Mouse (Mus musculus) hindbrain, embryonic 12.5 days (tissue): ENCODE data around the gene Guf1. TPM values are rescaled to one million over a fixed set of nuclear protein-coding genes. Genes with fewer than 3 reads are reported as not detected.

Experiments used
- ATAC-seq: fragments of 200-750 bp; cut with Nextera tagmentation; 2 replicates; pipeline ENCODE4 v1.8.0; 2017; ENCODE audit warnings: moderate TSS enrichment; ENCODE audit not compliant: low FRiP score
- H3K27ac ChIP-seq: fragments of 300-500 bp; sonication (generic); 2 replicates; pipeline ENCODE4 v1.5.1; 2016; ENCODE audit warnings: mild to moderate bottlenecking
- H3K27me3 ChIP-seq: fragments of 300-500 bp; sonication (generic); 2 replicates; pipeline ENCODE4 v1.6.1; 2016; ENCODE audit warnings: mild to moderate bottlenecking
- H3K36me3 ChIP-seq: fragments of 300-500 bp; sonication (generic); 2 replicates; pipeline ENCODE4 v1.6.1; 2016; ENCODE audit warnings: mild to moderate bottlenecking
- H3K4me1 ChIP-seq: fragments of 300-500 bp; sonication (generic); 2 replicates; pipeline ENCODE4 v1.6.1; 2016
- H3K4me2 ChIP-seq: fragments of 300-500 bp; sonication (generic); replicated peaks from 2 replicates; pipeline ENCODE4 v1.6.1; 2016; ENCODE audit warnings: mild to moderate bottlenecking
- H3K4me3 ChIP-seq: fragments of 300-500 bp; sonication (generic); 2 replicates; pipeline ENCODE4 v1.5.1; 2016; ENCODE audit warnings: mild to moderate bottlenecking
- H3K9ac ChIP-seq: fragments of 300-500 bp; sonication (generic); 2 replicates; pipeline ENCODE4 v1.6.1; 2016; ENCODE audit warnings: mild to moderate bottlenecking, moderate library complexity
- H3K9me3 ChIP-seq: fragments of 300-500 bp; sonication (generic); replicated peaks from 2 replicates; pipeline ENCODE4 v1.6.1; 2016; ENCODE audit warnings: mild to moderate bottlenecking
- WGBS: fragments of 180-500 bp; shearing (Covaris S2); methylation state at CpG from one replicate; pipeline ENCODE4 v1.1.7; 2016; 5-methylcytosine and 5-hydroxymethylcytosine counted together
- polyA plus RNA-seq: library from polyadenylated mRNA; unstranded; fragments of >200 nt; fragmentation: Nextera tagmentation; extraction: Ambion mirVana; gene quantifications from 2 replicates; pipeline ENCODE4 v1.2.1, GENCODE M21; 2016

The Guf1 gene
- polyA plus RNA-seq, 1 experiment from 2014 or later: 61.4 TPM

GRCm38 (mm10) chr5:69613209-69613796 lies 56.6 kb downstream of the Guf1 start:
- Histone ChIP-seq H3K4me2 (no peak overlapping the region), H3K9me3 (no peaks in the 10 kb centered on the region), H3K27me3 (no peaks in the 10 kb centered on the region), H3K27ac (no peak overlapping the region), H3K36me3 (no peaks in the 10 kb centered on the region), H3K4me3 (no peak overlapping the region), H3K4me1 (no peaks in the 10 kb centered on the region), H3K9ac (no peak overlapping the region)
- WGBS: 24% methylated on average over 4 of the region's 4 CpGs
- ATAC-seq: no peak

GRCm38 (mm10) chr5:69620899-69621298 lies 64.2 kb downstream of the Guf1 start:
- Histone ChIP-seq H3K4me3 (no peak overlapping the region), H3K36me3 (no peaks in the 10 kb centered on the region), H3K9ac (no peak overlapping the region), H3K27ac (no peak overlapping the region), H3K4me2 (no peak overlapping the region), H3K27me3 (no peaks in the 10 kb centered on the region), H3K4me1 (no peaks in the 10 kb centered on the region), H3K9me3 (no peaks in the 10 kb centered on the region)
- no peak for ATAC-seq
- WGBS: 83% methylated on average over 1 of the region's 1 CpGs

Other genes with a start within 250 kb of the Guf1 start
- gene Kctd8, start 215.2 kb upstream of the Guf1 start, polyA plus RNA-seq: 6.9 and 7.3 TPM in 2 replicates
- gene Yipf7, start 14.3 kb upstream of the Guf1 start, polyA plus RNA-seq: 0.17 TPM in 1 of 2 replicates, not detected in the other
- gene Gnpda2, start 35.4 kb downstream of the Guf1 start, polyA plus RNA-seq: 34.6 and 34.9 TPM in 2 replicates